Mouse (Mus musculus) spleen, adult 2 months (tissue): ENCODE results near the gene Hmgb3. TPM values are rescaled to one million over a fixed set of nuclear protein-coding genes. Genes with fewer than 3 reads are reported as not detected.
"Not testable (repeated sequence)": the region's sequence is repeated elsewhere in the genome, so short reads cannot be mapped to it uniquely, and the experiment has no call there.

ENCODE experiments used
- DNase-seq, 2 experiments: peaks; one replicate each; pipeline versions ENCODE4 v3.0.0 to v3.0.0-alpha.2; 2012 to 2021; ENCODE audit warnings: low spot score in 2 of 2, low read depth in 1 of 2
- H3K27ac ChIP-seq: fragments of 200-500 bp; 2 replicates; pipeline ENCODE4 v1.5.1; 2012; ENCODE audit warnings: low read length, inconsistent platforms; ENCODE audit not compliant: insufficient read depth
- H3K27me3 ChIP-seq: fragments of 200-500 bp; 2 replicates; pipeline ENCODE4 v1.6.1; 2012; ENCODE audit warnings: mild to moderate bottlenecking, moderate library complexity, low read length, inconsistent platforms; ENCODE audit not compliant: control insufficient read depth, insufficient read depth
- H3K36me3 ChIP-seq: fragments of 200-500 bp; 2 replicates; pipeline ENCODE4 v1.6.1; 2012; ENCODE audit warnings: mild to moderate bottlenecking, low read length, inconsistent platforms; ENCODE audit not compliant: control insufficient read depth, insufficient read depth
- H3K4me1 ChIP-seq: fragments of 200-500 bp; 2 replicates; pipeline ENCODE4 v1.6.1; 2011; ENCODE audit warnings: inconsistent platforms; ENCODE audit not compliant: control insufficient read depth, insufficient read depth, insufficient read length
- H3K4me3 ChIP-seq: fragments of 200-500 bp; 2 replicates; pipeline ENCODE4 v1.5.1; 2011; ENCODE audit warnings: mild to moderate bottlenecking, inconsistent platforms; ENCODE audit not compliant: insufficient read depth, insufficient read length; ENCODE audit errors: extremely low read depth
- CTCF ChIP-seq: fragments of 200-500 bp; IDR thresholded peaks from 2 replicates; pipeline ENCODE4 v1.5.1; 2011; ENCODE audit warnings: mild to moderate bottlenecking, inconsistent platforms; ENCODE audit not compliant: insufficient read depth, insufficient read length, insufficient replicate concordance; ENCODE audit errors: extremely low read depth
- POLR2A ChIP-seq: fragments of 200-500 bp; IDR thresholded peaks from 2 replicates; pipeline ENCODE4 v1.6.1; 2011; ENCODE audit warnings: low read depth, low read length, inconsistent platforms
- WGBS: fragments of 180-500 bp; shearing (Covaris S2); methylation state at CpG from one replicate; pipeline ENCODE4 v1.1.7; 2018; 5-methylcytosine and 5-hydroxymethylcytosine counted together
- polyA plus RNA-seq: library from polyadenylated mRNA; depleted of rRNA; stranded (reverse); fragments of >200 nt; gene quantifications from 2 replicates; pipeline ENCODE4 v1.2.3, GENCODE M21; 2012; rRNA removed

Gene Hmgb3
- 6.2 and 10.6 TPM in 2 replicates for polyA plus RNA-seq

DNA sequence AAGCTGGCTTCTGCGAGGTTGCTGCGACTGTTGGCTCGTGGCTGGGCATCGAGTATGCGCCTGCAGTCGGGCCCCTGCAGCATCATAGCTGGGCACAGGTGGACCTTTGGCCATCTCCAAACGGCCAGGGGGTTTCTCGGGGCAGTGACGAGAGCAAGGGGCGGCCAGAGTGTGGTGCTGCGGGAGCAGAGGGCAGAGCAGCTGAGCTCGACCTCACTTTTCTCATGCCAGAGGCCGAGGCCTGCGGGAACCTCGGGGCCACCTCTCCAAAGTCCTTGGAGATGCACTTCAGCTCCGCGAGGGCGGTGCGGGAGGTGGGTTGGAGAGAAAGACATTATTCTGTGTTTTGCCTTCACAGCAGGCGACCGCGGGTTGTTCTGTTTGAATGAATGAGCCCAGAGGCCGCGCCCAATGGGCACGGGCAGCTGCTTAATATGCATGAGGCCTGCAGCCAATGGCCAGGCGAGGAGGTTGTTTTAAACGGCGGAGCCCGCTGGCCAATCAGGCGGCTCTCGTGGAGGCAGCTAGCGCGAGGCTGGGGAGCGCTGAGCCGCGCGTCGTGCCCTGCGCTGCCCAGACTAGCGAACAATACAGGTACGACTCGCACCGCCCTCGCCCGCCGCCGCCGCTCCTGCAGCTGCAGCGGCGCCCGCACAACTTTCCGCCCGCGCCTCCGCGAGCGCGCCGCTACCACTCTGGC lies at the start of gene Hmgb3:
TSS of gene Hmgb3 (plus strand) at position 504 of the 700 bp plus-strand sequence.
- 37% methylated on average over 50 of the region's 59 CpGs for WGBS
- peak within 1 kb of the TSS; percentile 43; the same call in 1 of the 2 replicates for H3K27ac ChIP-seq
- H3K36me3 ChIP-seq = no peaks in the 10 kb centered on the region
- H3K27me3 ChIP-seq = no peaks in the 10 kb centered on the region
- peak; percentile 51 to 70 for DNase-seq
- peaks cover 2% of the 10 kb centered on the region; the same call in 1 of the 2 replicates for H3K4me1 ChIP-seq
- TF ChIP-seq CTCF (no peak), POLR2A (no peak)
- peak within 1 kb of the TSS; percentile 70 for H3K4me3 ChIP-seq

DNA sequence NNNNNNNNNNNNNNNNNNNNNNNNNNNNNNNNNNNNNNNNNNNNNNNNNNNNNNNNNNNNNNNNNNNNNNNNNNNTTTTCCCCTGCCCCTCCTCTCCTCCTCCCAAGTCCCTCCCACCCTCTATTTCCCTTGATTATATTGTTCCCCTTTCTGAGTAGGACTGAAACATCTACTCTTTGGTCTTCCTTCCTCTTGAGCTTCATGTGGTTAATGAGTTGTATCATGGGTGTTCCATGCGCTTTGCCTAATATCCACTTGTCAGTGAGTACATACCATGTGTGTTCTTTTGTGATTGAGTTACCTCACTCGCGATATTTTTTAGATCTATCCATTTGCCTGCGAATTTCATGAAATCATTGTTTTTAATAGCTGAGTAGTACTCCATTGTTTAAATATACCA lies 49.1 kb upstream of the Hmgb3 start:
- 76% methylated on average over 4 of the region's 4 CpGs for WGBS
- not testable (repeated sequence) for DNase-seq, H3K4me1 ChIP-seq, H3K36me3 ChIP-seq, H3K27ac ChIP-seq, H3K27me3 ChIP-seq, H3K4me3 ChIP-seq

DNA sequence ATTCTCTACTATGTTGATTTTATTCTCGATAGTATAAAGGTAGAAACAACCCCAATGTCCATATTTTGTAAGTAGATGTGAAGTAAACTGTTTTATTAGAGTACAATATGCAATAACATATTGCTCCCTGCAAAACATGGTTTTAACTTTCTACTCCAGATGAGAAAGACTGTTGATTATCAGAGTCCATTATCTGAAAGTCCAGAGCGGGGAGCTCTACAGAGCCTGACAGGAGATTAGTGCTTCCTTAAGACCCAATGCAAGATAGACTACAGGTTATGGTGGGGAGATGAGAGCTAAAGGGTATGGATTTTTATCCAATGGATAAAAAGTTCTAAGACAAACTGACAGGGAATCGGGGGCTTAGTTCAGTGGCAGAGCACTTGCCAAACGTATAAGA lies 36.5 kb upstream of the Hmgb3 start:
- TF ChIP-seq POLR2A (no peak), CTCF (no peak)
- DNase-seq = no peak
- Histone ChIP-seq H3K4me3 (no peak overlapping the region), H3K27me3 (no peaks in the 10 kb centered on the region), H3K27ac (no peak overlapping the region), H3K36me3 (no peaks in the 10 kb centered on the region), H3K4me1 (no peaks in the 10 kb centered on the region)
- WGBS = 79% methylated on average over 4 of the region's 4 CpGs

DNA sequence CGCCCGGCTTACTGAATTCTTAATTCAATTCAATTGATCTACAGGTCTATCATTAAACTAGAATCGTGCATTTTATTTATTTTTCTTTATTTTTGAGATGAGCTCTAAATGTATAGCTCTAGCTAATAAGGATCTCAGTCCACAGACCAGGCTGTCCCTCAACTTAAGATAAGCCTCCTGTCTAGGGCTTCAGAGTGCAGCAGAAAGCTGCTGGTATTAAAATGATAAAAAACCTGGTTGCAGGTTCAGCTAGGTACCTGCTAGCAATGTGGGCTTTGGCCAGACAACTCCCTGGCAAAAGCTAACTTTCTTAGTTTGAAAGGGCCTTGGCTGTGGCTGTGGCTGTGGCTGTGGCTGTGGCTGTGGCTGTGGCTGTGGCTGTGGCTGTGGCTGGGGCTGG lies 32.8 kb upstream of the Hmgb3 start:
- no peak for DNase-seq
- Histone ChIP-seq H3K4me1 (no peaks in the 10 kb centered on the region), H3K4me3 (no peak overlapping the region), H3K27ac (no peak overlapping the region), H3K27me3 (no peaks in the 10 kb centered on the region), H3K36me3 (no peaks in the 10 kb centered on the region)
- 92% methylated on average over 3 of the region's 3 CpGs for WGBS
- TF ChIP-seq POLR2A (no peak), CTCF (no peak)

DNA sequence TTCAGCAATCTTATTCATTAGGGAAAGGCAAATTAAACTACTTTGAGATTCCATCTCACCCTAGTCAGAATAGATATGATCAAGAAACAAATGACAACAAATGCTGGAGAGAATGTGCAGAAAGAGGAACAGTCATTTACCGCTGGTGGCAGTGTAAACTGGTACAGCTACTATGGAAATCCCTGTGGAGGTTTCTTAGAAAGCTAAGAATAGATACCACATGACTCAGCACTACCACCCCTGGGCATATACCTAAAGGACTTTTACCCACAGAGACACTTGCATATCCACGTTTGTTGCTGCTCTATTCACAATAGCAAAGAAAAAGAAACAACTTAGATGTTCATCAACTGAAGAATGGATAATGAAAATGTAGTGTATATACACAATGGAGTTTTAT lies 31.4 kb upstream of the Hmgb3 start:
- no peak for TF ChIP-seq CTCF
- no peak for TF ChIP-seq POLR2A
- Histone ChIP-seq H3K4me1 (no peaks in the 10 kb centered on the region), H3K27ac (no peak overlapping the region), H3K4me3 (no peak overlapping the region), H3K27me3 (no peaks in the 10 kb centered on the region), H3K36me3 (no peaks in the 10 kb centered on the region)
- DNase-seq = no peak
- whole genome bisulfite sequencing = 36% methylated on average over 2 of the region's 2 CpGs

DNA sequence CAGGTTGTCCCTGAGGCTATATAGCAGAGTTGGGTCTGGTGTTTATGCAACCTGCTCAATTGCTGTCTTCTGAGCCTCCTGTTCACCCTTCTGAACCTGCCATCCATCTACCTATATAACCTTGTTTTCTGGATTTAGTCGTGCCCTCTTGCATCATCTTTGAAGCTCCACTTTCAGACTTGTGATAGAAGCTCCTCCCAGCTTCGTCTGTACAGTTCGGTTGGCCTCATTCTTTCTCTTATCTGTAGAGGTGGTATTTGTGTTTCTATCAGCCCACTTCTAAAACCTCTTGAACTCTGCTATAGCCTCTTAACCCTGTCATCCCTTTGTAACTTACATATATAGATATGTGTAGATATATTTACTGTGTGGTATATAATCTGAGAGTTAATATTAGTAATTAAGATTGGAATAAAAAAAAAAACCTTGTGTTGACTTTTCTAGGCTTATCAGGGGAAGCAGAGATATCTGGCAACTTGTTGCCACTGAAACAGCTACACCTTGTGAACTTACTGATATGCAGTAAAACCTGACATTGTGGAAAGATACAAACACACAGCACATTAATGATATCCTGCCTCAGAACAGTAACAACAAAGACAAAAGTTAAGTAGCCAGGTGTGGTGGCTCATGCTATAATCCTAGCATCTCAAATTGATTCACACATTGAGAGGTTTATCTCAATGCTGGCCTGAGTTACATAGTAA lies 30.0 kb upstream of the Hmgb3 start:
- TF ChIP-seq POLR2A (no peak), CTCF (no peak)
- no peak overlapping the region for H3K4me3 ChIP-seq
- H3K4me1 ChIP-seq = no peaks in the 10 kb centered on the region
- 75% methylated on average over 3 of the region's 3 CpGs for WGBS
- no peak overlapping the region for H3K27ac ChIP-seq
- no peak for DNase-seq
- H3K27me3 ChIP-seq = no peaks in the 10 kb centered on the region
- H3K36me3 ChIP-seq = no peaks in the 10 kb centered on the region

DNA sequence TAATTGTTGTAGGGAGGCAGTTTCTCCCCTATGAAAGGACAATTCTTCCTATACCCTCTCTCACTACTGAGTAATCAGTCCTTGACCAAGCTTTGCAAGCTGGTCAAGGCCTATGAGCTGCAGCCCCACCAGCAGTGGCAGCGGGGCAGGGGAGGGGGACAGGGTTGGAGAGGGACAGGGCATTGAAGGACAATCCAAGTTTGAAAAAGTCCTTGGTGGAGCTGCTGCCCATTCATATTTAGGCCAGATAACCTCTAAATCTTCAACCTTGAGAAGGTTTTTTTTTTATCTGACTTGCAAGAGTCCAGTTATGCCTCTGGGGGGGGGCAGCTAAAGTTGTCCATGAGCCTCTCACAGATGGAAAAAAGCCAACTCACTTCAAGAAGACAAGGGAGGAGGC lies 28.3 kb upstream of the Hmgb3 start:
- no peak for DNase-seq
- H3K4me1 ChIP-seq = no peaks in the 10 kb centered on the region
- H3K4me3 ChIP-seq = no peak overlapping the region
- no peak for TF ChIP-seq CTCF
- TF ChIP-seq POLR2A = no peak
- H3K36me3 ChIP-seq = no peaks in the 10 kb centered on the region
- 91% methylated on average over 1 of the region's 1 CpGs for WGBS
- no peak overlapping the region for H3K27ac ChIP-seq
- H3K27me3 ChIP-seq = no peaks in the 10 kb centered on the region
